Mouse (Mus musculus) kidney, embryonic 16.5 days (tissue): Measurements from ENCODE around the gene Mknk2. TPM values are rescaled to one million over a fixed set of nuclear protein-coding genes. Genes with fewer than 3 reads are reported as not detected.

Experiments
- ATAC-seq: fragments of 200-750 bp; cut with Nextera tagmentation; 2 replicates; pipeline ENCODE4 v1.8.0; 2017; ENCODE audit warnings: moderate TSS enrichment; ENCODE audit not compliant: low FRiP score, low TSS enrichment
- H3K27ac ChIP-seq: fragments of 300-500 bp; sonication (generic); 2 replicates; pipeline ENCODE4 v1.5.1; 2014; ENCODE audit warnings: low read length
- H3K27me3 ChIP-seq: fragments of 300-500 bp; sonication (generic); 2 replicates; pipeline ENCODE4 v1.6.1; 2014; ENCODE audit warnings: low read length, control low read depth, mixed read lengths; ENCODE audit not compliant: insufficient read depth
- H3K36me3 ChIP-seq: fragments of 300-500 bp; sonication (generic); 2 replicates; pipeline ENCODE4 v1.6.1; 2014; ENCODE audit warnings: low read length, control low read depth, mixed read lengths; ENCODE audit not compliant: insufficient read depth
- H3K4me1 ChIP-seq: fragments of 300-500 bp; sonication (generic); 2 replicates; pipeline ENCODE4 v1.6.1; 2014; ENCODE audit warnings: low read length, control low read depth, mixed read lengths; ENCODE audit not compliant: insufficient read depth
- H3K4me2 ChIP-seq: fragments of 300-500 bp; sonication (generic); replicated peaks from 2 replicates; pipeline ENCODE4 v1.6.1; 2014; ENCODE audit warnings: low read depth, low read length
- H3K4me3 ChIP-seq: fragments of 300-500 bp; sonication (generic); 2 replicates; pipeline ENCODE4 v1.5.1; 2014; ENCODE audit warnings: mild to moderate bottlenecking, low read length
- H3K9ac ChIP-seq: fragments of 300-500 bp; sonication (generic); replicated peaks from 2 replicates; pipeline ENCODE4 v1.6.1; 2014; ENCODE audit warnings: low read length
- H3K9me3 ChIP-seq: fragments of 300-500 bp; sonication (generic); 2 replicates; pipeline ENCODE4 v1.6.1; 2016; ENCODE audit warnings: low read length, control low read depth
- WGBS: fragments of 180-500 bp; shearing (Covaris S2); extraction: QIAGEN DNeasy Blood & Tissue Kit; methylation state at CpG from one replicate; pipeline ENCODE4 v1.1.7; 2014; 5-methylcytosine and 5-hydroxymethylcytosine counted together
- polyA plus RNA-seq: library from polyadenylated mRNA; unstranded; fragments of >200 nt; fragmentation: Nextera tagmentation; extraction: Ambion mirVana; gene quantifications from 2 replicates; pipeline ENCODE4 v1.2.1, GENCODE M21; 2015

Gene Mknk2
- polyA plus RNA-seq, 1 experiment from 2014 or later = 108 TPM

GRCm38 (mm10) chr10:80700732-80701131 lies 22.8 kb upstream of the Mknk2 start:
- WGBS = 42% methylated on average over 4 of the region's 4 CpGs
- H3K27ac ChIP-seq = no peak overlapping the region; the same call in 1 of the 2 replicates
- H3K4me2 ChIP-seq = peak overlapping the region; percentile 64
- H3K27me3 ChIP-seq = no peaks in the 10 kb centered on the region
- no peaks in the 10 kb centered on the region for H3K9me3 ChIP-seq
- no peak for ATAC-seq
- 0 out of 2 replicates have a peak, but pooled peaks cover 2% of the 10 kb centered on the region for H3K36me3 ChIP-seq
- peaks cover 46% of the 10 kb centered on the region for H3K4me1 ChIP-seq
- H3K4me3 ChIP-seq = peak overlapping the region; percentile 61
- peak overlapping the region; percentile 71 for H3K9ac ChIP-seq

GRCm38 (mm10) chr10:80700038-80700504 lies 22.2 kb upstream of the Mknk2 start:
- H3K9me3 ChIP-seq = no peaks in the 10 kb centered on the region
- 0 out of 2 replicates have a peak overlapping the region, but pooled peaks have one; percentile 24 for H3K9ac ChIP-seq
- ATAC-seq = no peak
- no peak overlapping the region for H3K27ac ChIP-seq
- H3K4me3 ChIP-seq = no peak overlapping the region
- H3K4me2 ChIP-seq = 0 out of 2 replicates have a peak overlapping the region, but pooled peaks have one; percentile 64
- no peaks in the 10 kb centered on the region for H3K36me3 ChIP-seq
- WGBS = 84% methylated on average over 7 of the region's 7 CpGs
- H3K4me1 ChIP-seq = peaks cover 52% of the 10 kb centered on the region
- H3K27me3 ChIP-seq = no peaks in the 10 kb centered on the region

GRCm38 (mm10) chr10:80698605-80699004 lies 20.7 kb upstream of the Mknk2 start:
- no peak overlapping the region for H3K9ac ChIP-seq
- no peaks in the 10 kb centered on the region for H3K27me3 ChIP-seq
- H3K9me3 ChIP-seq = no peaks in the 10 kb centered on the region
- H3K4me2 ChIP-seq = no peak overlapping the region
- 87% methylated on average over 9 of the region's 9 CpGs for WGBS
- no peak overlapping the region for H3K27ac ChIP-seq
- peaks cover 52% of the 10 kb centered on the region for H3K4me1 ChIP-seq
- no peak overlapping the region for H3K4me3 ChIP-seq
- ATAC-seq = no peak
- H3K36me3 ChIP-seq = no peaks in the 10 kb centered on the region

GRCm38 (mm10) chr10:80697812-80698211 lies 19.9 kb upstream of the Mknk2 start:
- no peak overlapping the region for H3K4me3 ChIP-seq
- no peaks in the 10 kb centered on the region for H3K27me3 ChIP-seq
- H3K36me3 ChIP-seq = no peaks in the 10 kb centered on the region
- 87% methylated on average over 9 of the region's 9 CpGs for WGBS
- no peak for ATAC-seq
- no peaks in the 10 kb centered on the region for H3K9me3 ChIP-seq
- H3K4me1 ChIP-seq = peaks cover 44% of the 10 kb centered on the region
- H3K9ac ChIP-seq = no peak overlapping the region
- H3K27ac ChIP-seq = no peak overlapping the region
- no peak overlapping the region for H3K4me2 ChIP-seq

GRCm38 (mm10) chr10:80697393-80697787 lies 19.5 kb upstream of the Mknk2 start:
- no peak overlapping the region for H3K27ac ChIP-seq
- H3K4me2 ChIP-seq = no peak overlapping the region
- no peak overlapping the region for H3K9ac ChIP-seq
- WGBS = 88% methylated on average over 8 of the region's 8 CpGs
- no peak for ATAC-seq
- no peaks in the 10 kb centered on the region for H3K9me3 ChIP-seq
- H3K4me3 ChIP-seq = no peak overlapping the region
- no peaks in the 10 kb centered on the region for H3K27me3 ChIP-seq
- H3K36me3 ChIP-seq = no peaks in the 10 kb centered on the region
- H3K4me1 ChIP-seq = peaks cover 43% of the 10 kb centered on the region

DNA sequence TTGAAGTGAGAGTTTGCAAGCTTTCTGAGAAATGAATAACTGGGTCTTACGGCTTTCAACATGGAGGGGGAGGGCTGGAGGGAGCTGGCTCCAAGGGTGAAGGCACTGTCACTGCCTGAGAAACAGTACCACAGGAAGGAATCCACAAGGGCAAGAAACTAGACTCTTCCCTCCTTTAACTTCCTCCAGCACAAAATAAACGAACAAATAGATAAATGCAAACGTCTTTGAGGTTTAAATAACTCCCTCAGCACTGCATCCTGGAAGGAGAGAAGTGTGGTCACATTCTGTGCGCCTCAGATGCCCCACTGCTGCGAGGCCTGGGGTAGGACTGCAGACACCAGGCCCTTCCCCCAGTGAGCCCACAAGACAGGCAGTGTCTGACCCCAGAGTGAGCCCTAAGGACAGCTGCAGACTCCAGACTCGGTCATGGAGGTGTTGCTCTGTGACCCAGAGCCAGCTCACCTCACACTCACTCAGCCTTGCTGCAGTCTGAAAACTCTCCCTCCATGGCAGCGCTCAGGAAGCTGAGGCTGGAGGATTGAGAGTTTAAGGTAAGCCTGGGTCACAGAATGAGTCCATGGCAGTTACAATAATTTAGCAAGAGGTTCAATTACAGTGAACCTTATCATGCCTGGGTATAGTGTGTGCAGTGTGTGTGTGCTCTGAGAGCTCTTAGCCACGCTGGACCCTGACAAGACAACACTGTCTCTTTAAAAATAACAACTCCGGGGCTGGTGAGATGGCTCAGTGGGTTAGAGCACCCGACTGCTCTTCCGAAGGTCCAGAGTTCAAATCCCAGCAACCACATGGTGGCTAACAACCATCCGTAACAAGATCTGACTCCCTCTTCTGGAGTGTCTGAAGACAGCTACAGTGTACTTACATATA lies 18.8 kb upstream of the Mknk2 start:
- Histone ChIP-seq H3K4me2 (no peak overlapping the region), H3K27ac (peak overlapping the region; percentile 78), H3K36me3 (no peaks in the 10 kb centered on the region), H3K9ac (0 out of 2 replicates have a peak overlapping the region, but pooled peaks have one; percentile 5), H3K4me1 (peaks cover 43% of the 10 kb centered on the region), H3K4me3 (no peak overlapping the region), H3K27me3 (no peaks in the 10 kb centered on the region), H3K9me3 (no peaks in the 10 kb centered on the region)
- 42% methylated on average over 11 of the region's 12 CpGs for WGBS
- peak; percentile 30; the same call in 1 of the 2 replicates for ATAC-seq

- H3K4me3 ChIP-seq = no peak overlapping the region
- no peaks in the 10 kb centered on the region for H3K27me3 ChIP-seq
- WGBS = 65% methylated on average over 10 of the region's 10 CpGs
- no peaks in the 10 kb centered on the region for H3K9me3 ChIP-seq
- peaks cover 40% of the 10 kb centered on the region for H3K4me1 ChIP-seq
- 0 out of 2 replicates have a peak overlapping the region, but pooled peaks have one; percentile 6 for H3K9ac ChIP-seq
- H3K4me2 ChIP-seq = no peak overlapping the region
- peak overlapping the region; percentile 78 for H3K27ac ChIP-seq
- ATAC-seq = no peak
- 0 out of 2 replicates have a peak, but pooled peaks cover under 1% of the 10 kb centered on the region for H3K36me3 ChIP-seq
These were observed 18.0 kb upstream of the Mknk2 start for GRCm38 (mm10) chr10:80695801-80696501.

DNA sequence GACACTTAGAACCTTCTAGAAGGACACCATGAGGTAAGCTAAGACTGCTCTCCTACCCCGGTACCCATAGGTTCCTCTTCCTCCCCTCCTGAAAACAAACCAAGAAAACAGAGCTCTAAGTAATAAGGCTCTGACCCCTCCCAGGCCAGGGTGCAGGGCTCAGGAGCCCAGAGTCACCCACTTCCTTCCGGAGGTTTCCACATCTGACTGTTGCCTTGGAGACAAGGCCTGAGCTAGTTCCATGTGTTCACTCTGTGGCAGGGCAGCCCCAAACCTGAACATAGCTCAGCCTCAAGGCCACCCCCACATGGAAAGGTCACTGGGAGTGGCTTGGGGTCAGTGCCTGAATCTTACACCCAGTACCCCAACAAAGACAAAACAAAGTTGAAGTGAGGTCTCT lies 17.3 kb upstream of the Mknk2 start:
- H3K27ac ChIP-seq = peak overlapping the region; percentile 78
- no peaks in the 10 kb centered on the region for H3K9me3 ChIP-seq
- no peak for ATAC-seq
- H3K4me3 ChIP-seq = no peak overlapping the region
- H3K4me2 ChIP-seq = no peak overlapping the region
- no peak overlapping the region; the same call in 1 of the 2 replicates for H3K9ac ChIP-seq
- 48% methylated on average over 2 of the region's 2 CpGs for WGBS
- H3K36me3 ChIP-seq = peaks cover 8% of the 10 kb centered on the region; the same call in 1 of the 2 replicates
- H3K27me3 ChIP-seq = no peaks in the 10 kb centered on the region
- H3K4me1 ChIP-seq = peaks cover 32% of the 10 kb centered on the region

DNA sequence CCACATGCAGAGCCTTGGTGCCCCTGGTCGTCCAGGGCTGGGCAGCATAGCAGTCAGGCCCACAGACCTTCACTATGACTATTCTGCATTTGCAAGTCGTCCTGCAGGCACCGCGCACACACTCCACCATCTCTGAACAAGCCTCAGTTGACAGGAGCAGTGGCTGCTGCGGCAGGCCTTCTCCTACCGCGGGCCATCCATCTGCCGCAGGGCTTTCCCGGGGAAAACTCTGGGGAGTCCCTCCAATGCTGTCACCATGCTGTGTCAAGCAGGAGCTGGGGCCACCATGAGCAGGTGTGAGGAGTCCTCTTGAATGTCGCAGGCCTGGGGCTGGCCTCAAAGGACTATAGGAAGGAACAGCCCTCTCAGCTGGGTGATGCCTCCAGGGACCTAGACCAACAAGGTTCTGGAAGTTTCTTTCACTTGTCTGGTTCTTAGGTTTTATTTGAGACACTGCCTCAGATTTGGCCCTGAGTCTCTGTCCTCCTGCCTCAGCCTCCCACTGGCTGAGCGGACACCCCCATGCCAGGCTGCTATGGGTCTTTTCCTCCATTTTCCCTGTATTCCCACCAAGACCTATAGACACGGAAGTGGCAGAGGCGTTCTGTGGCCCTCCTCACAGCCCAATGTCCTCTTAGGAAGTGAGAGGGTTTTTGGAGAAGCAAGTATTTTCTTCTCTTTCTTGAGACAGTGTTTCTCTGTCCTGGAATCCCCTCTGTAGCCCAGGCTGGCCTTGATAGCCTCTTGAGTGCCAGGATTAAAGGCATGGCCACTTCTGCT lies 16.4 kb upstream of the Mknk2 start:
- 89% methylated on average over 13 of the region's 13 CpGs for WGBS
- Histone ChIP-seq H3K9me3 (no peaks in the 10 kb centered on the region), H3K36me3 (peaks cover 16% of the 10 kb centered on the region), H3K27me3 (no peaks in the 10 kb centered on the region), H3K4me2 (no peak overlapping the region), H3K27ac (0 out of 2 replicates have a peak overlapping the region, but pooled peaks have one; percentile 25), H3K4me1 (peaks cover 26% of the 10 kb centered on the region), H3K4me3 (no peak overlapping the region), H3K9ac (no peak overlapping the region)
- ATAC-seq = no peak
